Mouse (Mus musculus) monocyte, adult 59 days (primary cell): ENCODE data around the gene Emd. TPM values are rescaled to one million over a fixed set of nuclear protein-coding genes. Genes with fewer than 3 reads are reported as not detected.

ENCODE experiments used
- total RNA-seq, 2 experiments: library from RNA; stranded (reverse); gene quantifications; one replicate each; pipeline ENCODE4 v1.2.4; 2023

Emd gene
- 10 to 100 TPM; 74.3 to 79.1 TPM for total RNA-seq

GRCm38 (mm10) chrX:74254153-74254887 lies at the start of gene Emd:
Gene Emd (plus strand): TSS chrX:74254687.

DNA sequence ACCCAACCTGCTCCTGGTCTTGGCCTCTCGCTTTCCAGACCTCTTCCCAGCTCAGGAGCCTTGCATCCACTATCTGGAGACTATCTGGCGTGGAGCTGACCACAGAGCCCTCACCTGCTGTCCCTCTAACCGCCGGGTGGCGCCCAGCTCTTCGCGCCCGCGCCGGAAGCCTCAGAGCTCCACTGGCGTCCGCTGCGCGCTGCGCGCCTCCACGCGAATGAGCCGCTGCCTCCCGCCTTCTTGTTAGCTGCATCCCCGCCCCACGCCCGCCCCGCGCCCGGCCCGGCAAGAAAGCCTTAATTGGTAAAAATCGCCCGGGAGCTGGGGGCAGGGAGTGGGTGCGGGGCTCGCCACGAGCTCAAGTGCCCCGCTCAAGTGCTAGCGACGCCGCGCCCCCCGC lies 4.9 kb upstream of the Emd start, which contains the start of gene Flna:
Flna (minus strand) TSS at position 206 of the 400 bp plus-strand sequence.

DNA sequence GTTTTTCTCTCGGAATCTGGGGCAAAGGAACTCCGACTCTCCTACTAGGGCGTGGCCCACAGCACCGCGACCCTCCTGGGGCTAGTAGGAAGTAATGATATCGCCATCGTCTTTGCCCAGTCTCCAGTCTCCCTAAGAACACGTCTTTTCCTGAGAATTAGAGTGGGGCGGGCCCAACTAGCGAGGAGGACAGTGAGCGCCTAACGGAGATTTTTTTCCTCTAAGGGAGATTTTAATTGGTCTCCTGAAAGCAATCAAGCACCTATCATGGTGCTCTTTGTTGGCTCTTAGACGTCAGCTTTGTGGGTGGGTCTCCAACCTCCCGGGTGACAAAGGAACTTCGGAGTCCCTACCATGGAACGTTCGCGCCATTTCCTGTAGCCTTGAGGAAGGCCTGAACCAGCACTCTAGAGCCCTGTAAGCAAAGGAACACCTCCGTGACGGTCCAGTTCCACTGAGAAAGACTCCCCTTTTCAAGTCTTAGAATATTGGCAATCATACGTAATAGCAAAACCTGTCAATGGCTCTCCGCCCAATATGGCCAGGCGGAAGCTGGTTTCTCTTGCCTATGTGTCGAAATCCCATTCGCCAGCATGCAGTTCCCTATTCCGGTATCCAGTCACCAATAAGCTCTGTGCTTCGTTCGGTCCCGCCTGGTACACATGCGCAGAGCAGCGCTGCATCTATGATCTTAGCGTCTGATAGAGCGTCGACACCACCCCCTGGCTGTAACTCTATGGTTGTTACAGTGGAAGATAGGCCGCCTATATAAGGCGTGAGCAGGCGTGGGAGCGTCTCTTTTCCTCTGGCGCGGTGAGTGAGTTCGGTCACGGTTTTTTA lies 15.8 kb downstream of the Emd start, which contains the start of gene Rpl10:
Rpl10 (plus strand) TSS at position 751 of the 840 bp plus-strand sequence.

DNA sequence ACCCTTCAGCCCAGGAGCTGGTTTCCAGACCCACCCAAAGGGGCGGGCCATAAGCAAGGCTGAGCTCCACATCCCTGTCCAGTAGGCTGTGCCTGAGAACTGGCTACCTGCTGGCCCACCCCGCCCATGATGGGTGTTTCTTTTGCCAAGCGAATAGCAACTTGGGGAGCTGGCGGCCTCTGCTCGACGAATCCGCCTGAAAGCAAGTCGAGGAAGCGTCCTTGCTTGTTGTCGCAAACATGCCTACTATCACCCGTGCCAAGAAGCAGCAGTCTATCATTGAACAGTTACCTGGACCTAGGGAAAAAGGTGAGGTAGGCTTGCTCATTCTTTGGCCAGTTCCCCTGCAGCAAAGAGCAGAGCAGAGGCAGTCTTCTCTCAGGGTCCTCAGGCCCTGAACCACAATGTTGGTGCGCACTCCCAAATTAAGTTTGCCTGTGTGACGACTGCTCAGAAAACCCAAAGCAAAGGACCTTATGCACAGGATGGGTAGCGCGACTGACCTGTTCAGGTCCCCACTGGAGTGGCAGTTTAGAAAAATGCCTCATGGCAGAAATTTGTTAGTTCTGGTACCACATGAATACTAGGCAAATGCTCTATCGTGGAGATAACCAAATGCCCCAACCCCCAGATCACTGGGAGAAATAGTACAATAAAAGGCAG lies 27.4 kb downstream of the Emd start, which contains the start of the genes Taz and Dnase1l1:
Taz (plus strand) TSS at position 181 of the 663 bp plus-strand sequence.
Dnase1l1 (minus strand) TSS at position 606 of the 663 bp plus-strand sequence.

GRCm38 (mm10) chrX:74296538-74297448 lies 42.3 kb downstream of the Emd start, which contains the start of gene Atp6ap1:
Gene Atp6ap1 (plus strand): TSS chrX:74297097.

DNA sequence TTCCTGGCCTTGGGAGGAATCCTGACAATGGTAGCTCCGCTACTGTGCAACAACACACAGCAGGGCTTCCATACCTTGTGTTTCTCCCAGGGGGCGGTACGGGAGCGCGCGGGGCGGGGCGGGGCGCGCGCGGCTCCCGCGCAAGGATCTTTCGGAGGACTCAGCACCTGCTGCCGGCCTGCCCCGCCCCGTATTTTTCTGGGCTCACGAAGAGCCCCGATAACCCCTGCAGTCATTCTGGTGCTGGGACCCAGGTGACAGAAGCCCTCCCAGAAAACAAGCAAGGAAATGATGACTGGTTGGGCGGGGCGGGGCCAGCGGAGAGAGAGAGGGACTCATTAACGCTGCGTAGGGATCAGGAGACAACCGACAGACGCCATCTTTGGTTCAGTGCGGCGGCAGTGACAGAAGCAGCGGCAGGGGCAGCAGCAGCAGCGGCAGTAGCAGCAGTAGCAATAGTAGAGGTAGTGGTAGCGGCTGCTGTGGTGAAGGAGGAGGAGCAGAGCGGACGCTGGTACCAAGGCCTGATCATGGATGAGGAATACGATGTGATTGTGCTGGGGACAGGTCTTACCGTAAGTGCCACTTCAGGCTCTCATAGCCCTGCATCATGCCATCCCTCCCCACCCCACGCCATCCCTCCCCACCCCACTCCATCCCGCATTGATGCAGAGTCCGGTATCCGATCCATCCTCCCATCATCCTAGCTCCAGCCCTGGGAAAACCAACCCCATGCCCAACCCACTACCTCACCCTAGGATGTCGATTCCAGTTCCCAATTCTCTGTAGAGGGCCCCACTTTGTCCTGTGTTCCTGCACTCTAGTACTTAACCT lies 50.6 kb downstream of the Emd start, which contains the start of gene Gdi1:
Gdi1 (plus strand) TSS at position 132 of the 834 bp plus-strand sequence.

Other genes with a start within 250 kb of the Emd start
- gene Irak1, start 230.8 kb upstream of the Emd start, total RNA-seq: 100 to 1,000 TPM; 131 to 140 TPM
- not detected for gene Opn1mw, start 127.2 kb upstream of the Emd start, total RNA-seq
- gene Mecp2, start 119.3 kb upstream of the Emd start, total RNA-seq: 10 to 100 TPM; 42.6 to 44.5 TPM
- not detected for gene Tex28, start 86.8 kb upstream of the Emd start, total RNA-seq
- gene Tktl1, start 77.4 kb upstream of the Emd start, total RNA-seq: not detected
- 1,000 to 10,000 TPM; 1,568 to 1,591 TPM for gene Flna, start 4.9 kb upstream of the Emd start, total RNA-seq
- gene Rpl10, start 16.1 kb downstream of the Emd start, total RNA-seq: 100 to 1,000 TPM; 714 to 836 TPM
- gene Taz, start 27.2 kb downstream of the Emd start, total RNA-seq: 10 to 100 TPM; 62.3 to 73.3 TPM
- 100 to 1,000 TPM in 1 of 2 experiments, 10 to 100 TPM in 1; 98.3 to 103 TPM for gene Dnase1l1, start 27.6 kb downstream of the Emd start, total RNA-seq
- gene Atp6ap1, start 42.4 kb downstream of the Emd start, total RNA-seq: 100 to 1,000 TPM; 263 to 299 TPM
- 100 to 1,000 TPM; 208 to 227 TPM for gene Gdi1, start 50.3 kb downstream of the Emd start, total RNA-seq
- 10 to 100 TPM; 71.4 to 76.9 TPM for gene Fam50a, start 58.3 kb downstream of the Emd start, total RNA-seq
- gene Plxna3, start 74.4 kb downstream of the Emd start, total RNA-seq: 1 to 10 TPM; 1.4 to 4.5 TPM
- 10 to 100 TPM; 18.3 to 21.8 TPM for gene Lage3, start 98.9 kb downstream of the Emd start, total RNA-seq
- gene Ubl4a, start 118.5 kb downstream of the Emd start, total RNA-seq: 10 to 100 TPM; 22.9 to 25.5 TPM
- 10 to 100 TPM; 19.6 to 23.9 TPM for gene Slc10a3, start 118.7 kb downstream of the Emd start, total RNA-seq
- 10 to 100 TPM; 16.6 to 20.0 TPM for gene Fam3a, start 138.6 kb downstream of the Emd start, total RNA-seq
- gene Ikbkg, start 138.6 kb downstream of the Emd start, total RNA-seq: 10 to 100 TPM; 30.0 to 30.5 TPM
- gene G6pdx, start 174.5 kb downstream of the Emd start, total RNA-seq: 100 to 1,000 TPM; 195 to 224 TPM
- gene Gm6880, start 226.7 kb downstream of the Emd start, total RNA-seq: not detected